Mouse (Mus musculus) c-Kit-positive CD71-positive TER-119-negative erythroid progenitor cells, embryonic 14.5 days (primary cell): ENCODE measurements around the gene Obp1a.

Source experiments
- DNase-seq: peaks from one replicate; pipeline ENCODE4 v3.0.0-alpha.2; 2013; ENCODE audit warnings: low read depth

Gene Obp1a

DNA sequence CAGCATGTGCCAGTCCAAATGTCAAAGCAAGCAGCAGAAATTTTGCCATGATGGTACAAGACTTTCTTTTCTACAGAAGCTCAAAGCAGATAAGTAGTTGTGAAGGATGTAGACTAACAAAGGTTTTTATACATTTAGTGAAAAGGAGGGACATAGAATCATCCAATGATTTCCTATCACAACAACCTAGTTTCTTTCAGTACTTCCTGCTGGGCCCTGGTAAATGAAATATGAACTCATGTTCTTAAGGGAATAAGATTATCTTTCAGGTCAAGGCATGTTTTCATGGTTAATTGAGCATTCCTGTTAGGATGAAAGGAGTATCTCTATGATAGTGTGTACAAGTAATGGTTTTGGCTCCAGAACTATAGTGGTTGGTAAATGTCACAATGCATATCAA is at the start of gene Obp1a:
Obp1a (minus strand) TSS at position 101 of the 400 bp plus-strand sequence.
- no peak for DNase-seq

GRCm38 (mm10) chrX:78125167-78125566 is 34.0 kb upstream of the Obp1a start, which contains the start of gene Gm5938:
TSS of gene Gm5938 (plus strand) at chrX:78125467.
- DNase-seq = no peak
